Mouse (Mus musculus) liver, embryonic 14 days (tissue): ENCODE results near the gene Slfnl1. TPM values are rescaled to one million over a fixed set of nuclear protein-coding genes. Genes with fewer than 3 reads are reported as not detected.

Experiments used
- polyA plus RNA-seq: library from polyadenylated mRNA; depleted of rRNA; stranded (reverse); fragments of >200 nt; gene quantifications from 2 replicates; pipeline ENCODE4 v1.2.3, GENCODE M21; 2012; rRNA removed

Gene Slfnl1
- polyA plus RNA-seq = not detected in 2 replicates

GRCm38 (mm10) chr4:120531986-120532385 lies at the start of gene Slfnl1:
Slfnl1 (plus strand) TSS chr4:120532231.

GRCm38 (mm10) chr4:120569486-120570437 lies 37.7 kb downstream of the Slfnl1 start, which contains the start of gene Ctps:
Ctps (minus strand) TSS chr4:120570276.

Other genes starting within 250 kb of the Slfnl1 start
- gene Foxo6, start 244.9 kb upstream of the Slfnl1 start, polyA plus RNA-seq = 0.03 and 0.05 TPM in 2 replicates
- 9.8 and 10.6 TPM in 2 replicates for gene Scmh1, start 127.0 kb upstream of the Slfnl1 start, polyA plus RNA-seq
- gene Ctps, start 38.0 kb downstream of the Slfnl1 start, polyA plus RNA-seq = 20.4 and 22.8 TPM in 2 replicates
- gene Gm8439, start 56.5 kb downstream of the Slfnl1 start, polyA plus RNA-seq = not detected in 2 replicates
- 66.5 and 83.1 TPM in 2 replicates for gene Cited4, start 134.3 kb downstream of the Slfnl1 start, polyA plus RNA-seq
- 0.03 and 0.06 TPM in 2 replicates for gene Kcnq4, start 216.4 kb downstream of the Slfnl1 start, polyA plus RNA-seq